Mouse (Mus musculus): ENCODE results near the gene Prss16.

DNA sequence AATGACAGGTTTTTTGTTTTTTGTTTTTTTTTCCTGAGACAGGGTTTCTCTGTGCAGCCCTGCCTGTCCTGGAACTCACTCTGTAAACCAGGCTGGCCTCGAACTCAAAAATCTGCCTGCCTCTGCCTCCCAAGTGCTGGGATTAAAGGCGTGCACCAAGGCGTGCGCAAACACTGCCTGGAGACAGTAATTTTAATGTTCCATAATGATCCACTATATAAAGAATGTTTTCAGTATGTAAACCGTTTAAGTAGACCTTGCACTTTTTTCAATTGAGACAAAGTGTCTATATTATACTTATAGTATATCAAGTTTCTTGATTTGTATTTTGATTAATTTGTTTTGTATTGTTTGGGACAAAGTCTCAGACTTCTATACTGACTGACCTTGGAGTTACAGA is 29.8 kb upstream of the Prss16 start:
- TF ChIP-seq CTCF (IDR thresholded peaks at IDR 0.05; ENCODE audit: borderline replicate concordance, insufficient read depth, low read depth, low read length) (no peak), POLR2A (IDR thresholded peaks at IDR 0.05; ENCODE audit: borderline replicate concordance, insufficient read depth, low read length) (no peak)
